Mouse (Mus musculus) liver, postnatal 0 days (tissue): ENCODE measurements at regions not wholly inside any gene's neighbourhood (a gene's known extent, or its start where the extent isn't known, plus 50 kb on each side); places are given as distances from the start of the nearest gene placed in this dataset.

Experiments
- CTCF ChIP-seq: sonication (generic); IDR thresholded peaks from 2 replicates; pipeline ENCODE4 v1.5.1; 2016; ENCODE audit warnings: antibody characterized with exemption, low read depth
- EP300 ChIP-seq: IDR thresholded peaks from 2 replicates; pipeline ENCODE4 v1.6.1; 2016; ENCODE audit warnings: antibody characterized with exemption, low read depth, mild to moderate bottlenecking

DNA sequence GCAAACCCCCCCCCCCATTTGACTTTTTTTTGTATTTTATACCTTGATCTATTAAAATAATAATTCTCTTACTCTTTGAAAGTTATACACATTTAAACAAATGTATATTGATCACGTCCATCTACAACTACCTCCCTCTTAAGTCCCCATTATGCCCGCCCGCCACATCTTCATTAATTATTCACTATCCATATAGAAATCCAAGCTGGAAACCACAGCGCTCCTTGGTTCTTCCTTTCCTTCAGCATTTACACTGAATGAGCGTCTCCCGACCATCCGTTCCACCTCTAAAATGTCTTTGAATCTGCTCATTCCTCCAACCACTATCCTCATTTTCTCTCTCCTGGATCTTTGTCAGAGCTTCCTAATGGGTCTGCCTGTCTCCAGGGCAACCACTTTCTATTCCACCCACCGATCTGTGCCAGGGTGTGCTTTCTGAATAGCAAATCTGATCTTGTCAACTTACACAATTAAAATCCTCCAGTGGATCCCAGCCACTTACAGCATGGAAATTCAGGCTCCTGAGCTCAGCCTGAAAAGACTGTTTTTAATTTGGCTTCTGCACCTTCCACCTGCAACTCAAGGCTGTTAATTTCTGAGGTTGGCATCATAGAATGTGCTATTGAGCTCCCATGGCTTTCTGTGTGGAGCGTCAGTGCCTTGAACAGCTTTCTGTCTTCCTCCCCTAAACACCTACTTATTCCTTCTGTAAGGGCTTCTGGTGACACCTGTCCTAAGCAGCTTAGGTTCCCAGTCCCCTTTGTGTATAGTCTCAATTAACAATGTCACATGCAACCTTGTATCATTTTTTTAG lies 265.5 kb downstream of the Spry2 start:
- TF ChIP-seq CTCF: no peak
- TF ChIP-seq EP300: no peak
